Mouse (Mus musculus): ENCODE measurements around the gene Fam189a2. TPM values are rescaled to one million over a fixed set of nuclear protein-coding genes. Genes with fewer than 3 reads are reported as not detected.

Gene Fam189a2
- polyA plus RNA-seq, 1 experiment = 6.4 TPM

DNA sequence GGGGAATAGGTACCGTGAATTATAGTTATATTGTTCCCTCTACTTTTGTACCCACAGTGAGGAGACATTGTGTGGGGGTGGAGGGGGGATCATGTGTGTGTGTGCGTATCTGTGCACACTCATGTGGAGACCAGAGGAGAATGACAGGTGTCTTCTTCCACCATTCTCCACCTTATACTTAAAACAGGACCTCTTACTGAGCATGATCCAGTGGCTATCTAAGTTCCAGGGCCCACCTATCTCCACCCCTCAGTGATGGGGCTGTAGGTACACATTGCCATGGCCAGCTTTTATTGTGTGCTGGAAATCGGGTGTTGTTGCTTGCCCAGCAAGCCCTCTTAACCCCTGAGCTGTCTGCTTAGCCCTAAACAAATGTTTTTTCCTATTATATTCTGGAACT is 10.1 kb downstream of the Fam189a2 start:
- WGBS = 90% methylated on average over 3 of the region's 3 CpGs
- Histone ChIP-seq H3K36me3 (ENCODE audit: control insufficient read depth, insufficient read depth, low read length) (no peaks in the 10 kb centered on the region), H3K27ac (ENCODE audit: insufficient read depth, low read depth, low read length) (no peak overlapping the region), H3K4me1 (ENCODE audit: control insufficient read depth, insufficient read depth, insufficient read length, low read length) (peaks cover 18% of the 10 kb centered on the region), H3K4me3 (ENCODE audit: low read depth, low read length) (no peak overlapping the region), H3K27me3 (ENCODE audit: control insufficient read depth, insufficient read depth, low read length) (no peaks in the 10 kb centered on the region)
- no peak for TF ChIP-seq POLR2A (IDR thresholded peaks at IDR 0.05; ENCODE audit: low read depth, low read length)
- TF ChIP-seq CTCF (IDR thresholded peaks at IDR 0.05; ENCODE audit: extremely low read depth, insufficient read length, insufficient replicate concordance, low read depth, low read length) = no peak

DNA sequence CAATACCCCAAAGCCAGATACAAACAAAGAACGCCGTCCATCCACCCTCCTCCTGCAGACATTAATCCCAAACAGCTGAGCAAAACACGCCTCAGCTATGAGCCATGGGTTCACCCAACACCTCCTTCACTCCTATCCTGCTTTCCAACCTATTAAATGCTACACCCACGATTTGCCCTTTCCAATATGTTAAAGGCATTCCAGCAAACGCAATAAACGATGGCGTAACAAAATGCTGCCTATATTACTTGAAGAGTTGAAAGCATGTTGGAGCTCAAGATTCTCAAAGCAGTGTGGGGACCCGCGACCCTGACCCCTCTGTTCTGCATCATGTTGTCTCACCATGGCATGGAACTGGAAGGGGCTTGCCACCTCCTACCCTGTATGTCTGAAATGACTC is 11.2 kb downstream of the Fam189a2 start:
- Histone ChIP-seq H3K4me1 (ENCODE audit: control insufficient read depth, insufficient read depth, insufficient read length, low read length) (peaks cover 18% of the 10 kb centered on the region), H3K4me3 (ENCODE audit: low read depth, low read length) (no peak overlapping the region), H3K27me3 (ENCODE audit: control insufficient read depth, insufficient read depth, low read length) (no peaks in the 10 kb centered on the region), H3K36me3 (ENCODE audit: control insufficient read depth, insufficient read depth, low read length) (no peaks in the 10 kb centered on the region; the same call in 1 of the 2 replicates), H3K27ac (ENCODE audit: insufficient read depth, low read depth, low read length) (no peak overlapping the region)
- WGBS = 91% methylated on average over 9 of the region's 9 CpGs
- TF ChIP-seq CTCF (IDR thresholded peaks at IDR 0.05; ENCODE audit: extremely low read depth, insufficient read length, insufficient replicate concordance, low read depth, low read length) (no peak), POLR2A (IDR thresholded peaks at IDR 0.05; ENCODE audit: low read depth, low read length) (no peak)

DNA sequence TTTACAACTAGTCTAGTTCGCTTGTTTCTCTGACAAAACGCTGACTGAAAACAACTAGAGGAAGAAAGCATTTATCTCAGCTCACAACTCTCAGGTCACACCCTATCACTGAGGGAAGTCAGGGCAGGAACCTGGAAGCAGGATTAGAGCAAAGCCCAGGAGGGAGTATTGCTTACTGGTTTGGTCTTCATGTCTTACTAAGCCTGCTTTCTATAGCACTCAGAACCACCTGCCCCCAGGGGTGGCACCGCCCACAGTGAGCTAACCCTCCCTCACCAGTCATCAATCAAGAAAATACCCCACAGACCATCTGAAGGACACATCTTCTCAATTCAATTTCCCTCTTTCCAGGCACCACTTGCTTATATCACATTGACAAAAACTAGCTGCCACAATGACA is 12.4 kb downstream of the Fam189a2 start:
- peaks cover 18% of the 10 kb centered on the region for H3K4me1 ChIP-seq (ENCODE audit: control insufficient read depth, insufficient read depth, insufficient read length, low read length)
- no peaks in the 10 kb centered on the region for H3K27me3 ChIP-seq (ENCODE audit: control insufficient read depth, insufficient read depth, low read length)
- 49% methylated on average over 3 of the region's 3 CpGs for WGBS
- H3K4me3 ChIP-seq (ENCODE audit: low read depth, low read length) = no peak overlapping the region
- no peak overlapping the region for H3K27ac ChIP-seq (ENCODE audit: insufficient read depth, low read depth, low read length)
- no peaks in the 10 kb centered on the region; the same call in 1 of the 2 replicates for H3K36me3 ChIP-seq (ENCODE audit: control insufficient read depth, insufficient read depth, low read length)
- no peak for TF ChIP-seq CTCF (IDR thresholded peaks at IDR 0.05; ENCODE audit: extremely low read depth, insufficient read length, insufficient replicate concordance, low read depth, low read length)
- no peak for TF ChIP-seq POLR2A (IDR thresholded peaks at IDR 0.05; ENCODE audit: low read depth, low read length)

DNA sequence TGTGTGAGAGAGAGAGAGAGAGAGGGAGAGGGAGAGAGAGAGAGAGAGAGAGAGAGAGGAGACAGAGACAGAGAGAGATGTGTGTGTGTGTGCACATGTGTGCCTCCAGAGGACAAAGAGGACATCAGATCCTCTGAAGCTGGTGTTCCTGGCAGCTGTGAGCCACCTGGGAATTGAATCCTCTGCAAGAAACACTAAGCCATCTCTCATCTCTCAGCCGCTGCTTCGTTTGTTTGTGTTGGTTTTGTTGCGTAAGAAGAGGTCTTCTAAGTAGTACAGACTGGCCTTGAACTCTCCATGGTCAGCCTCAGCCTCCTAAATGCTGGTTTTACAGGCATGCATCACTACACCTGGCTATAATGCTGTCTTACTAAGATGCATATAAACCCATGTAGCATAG is 12.9 kb downstream of the Fam189a2 start:
- no peak overlapping the region for H3K4me3 ChIP-seq (ENCODE audit: low read depth, low read length)
- peak overlapping the region; percentile 20; the same call in 1 of the 2 replicates for H3K27ac ChIP-seq (ENCODE audit: insufficient read depth, low read depth, low read length)
- no peaks in the 10 kb centered on the region for H3K27me3 ChIP-seq (ENCODE audit: control insufficient read depth, insufficient read depth, low read length)
- peaks cover 15% of the 10 kb centered on the region for H3K4me1 ChIP-seq (ENCODE audit: control insufficient read depth, insufficient read depth, insufficient read length, low read length)
- no peaks in the 10 kb centered on the region; the same call in 1 of the 2 replicates for H3K36me3 ChIP-seq (ENCODE audit: control insufficient read depth, insufficient read depth, low read length)
- 32% methylated on average over 3 of the region's 3 CpGs for WGBS
- no peak for TF ChIP-seq POLR2A (IDR thresholded peaks at IDR 0.05; ENCODE audit: low read depth, low read length)

- no peak overlapping the region for H3K4me3 ChIP-seq (ENCODE audit: low read depth, low read length)
- peak overlapping the region; percentile 80 for H3K27ac ChIP-seq (ENCODE audit: insufficient read depth, low read depth, low read length)
- whole genome bisulfite sequencing = 6% methylated on average over 1 of the region's 1 CpGs
- H3K36me3 ChIP-seq (ENCODE audit: control insufficient read depth, insufficient read depth, low read length) = no peaks in the 10 kb centered on the region; the same call in 1 of the 2 replicates
- peaks cover 15% of the 10 kb centered on the region for H3K4me1 ChIP-seq (ENCODE audit: control insufficient read depth, insufficient read depth, insufficient read length, low read length)
- no peak for TF ChIP-seq POLR2A (IDR thresholded peaks at IDR 0.05; ENCODE audit: low read depth, low read length)
- no peak for TF ChIP-seq CTCF (IDR thresholded peaks at IDR 0.05; ENCODE audit: extremely low read depth, insufficient read length, insufficient replicate concordance, low read depth, low read length)
- H3K27me3 ChIP-seq (ENCODE audit: control insufficient read depth, insufficient read depth, low read length) = no peaks in the 10 kb centered on the region
These were observed 13.4 kb downstream of the Fam189a2 start for GRCm38 (mm10) chr19:24017427-24017826.

DNA sequence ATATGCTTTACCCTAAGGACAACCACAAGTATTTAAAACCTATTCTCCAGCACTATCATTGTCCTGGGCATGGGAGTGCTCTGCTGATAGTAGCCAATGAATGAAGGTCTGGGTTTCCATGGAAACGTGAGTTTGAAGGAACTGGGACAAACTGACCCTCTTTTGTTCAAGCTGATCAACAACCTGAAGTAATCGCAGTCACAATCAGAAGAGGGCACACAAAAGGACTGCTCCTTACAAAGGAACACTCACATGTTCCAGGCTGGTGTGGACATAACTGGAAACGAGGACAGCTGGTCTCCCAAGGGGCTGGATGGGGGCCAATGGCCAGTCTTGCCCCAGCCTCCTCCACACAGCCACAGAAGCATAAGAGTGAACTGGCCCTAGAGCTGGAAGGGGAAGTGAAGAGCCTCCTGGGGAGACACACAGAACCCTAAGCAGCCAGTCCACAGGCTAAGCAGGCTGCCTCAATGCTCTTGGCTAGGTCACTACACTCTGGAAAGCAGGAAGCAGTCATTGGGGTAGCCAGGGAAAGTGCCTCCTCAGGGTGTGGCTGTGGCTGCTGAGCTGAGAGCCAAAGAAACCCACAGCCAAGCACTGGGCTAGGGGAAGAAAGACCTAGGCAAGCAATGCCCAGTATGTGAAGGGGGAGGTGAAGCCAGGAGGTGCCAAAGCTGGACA is 14.0 kb downstream of the Fam189a2 start:
- WGBS = 47% methylated on average over 3 of the region's 3 CpGs
- H3K4me1 ChIP-seq (ENCODE audit: control insufficient read depth, insufficient read depth, insufficient read length, low read length) = peaks cover 15% of the 10 kb centered on the region
- no peak for TF ChIP-seq POLR2A (IDR thresholded peaks at IDR 0.05; ENCODE audit: low read depth, low read length)
- TF ChIP-seq CTCF (IDR thresholded peaks at IDR 0.05; ENCODE audit: extremely low read depth, insufficient read length, insufficient replicate concordance, low read depth, low read length) = no peak
- H3K36me3 ChIP-seq (ENCODE audit: control insufficient read depth, insufficient read depth, low read length) = no peaks in the 10 kb centered on the region; the same call in 1 of the 2 replicates
- H3K27ac ChIP-seq (ENCODE audit: insufficient read depth, low read depth, low read length) = peak overlapping the region; percentile 80
- no peak overlapping the region for H3K4me3 ChIP-seq (ENCODE audit: low read depth, low read length)
- H3K27me3 ChIP-seq (ENCODE audit: control insufficient read depth, insufficient read depth, low read length) = no peaks in the 10 kb centered on the region

DNA sequence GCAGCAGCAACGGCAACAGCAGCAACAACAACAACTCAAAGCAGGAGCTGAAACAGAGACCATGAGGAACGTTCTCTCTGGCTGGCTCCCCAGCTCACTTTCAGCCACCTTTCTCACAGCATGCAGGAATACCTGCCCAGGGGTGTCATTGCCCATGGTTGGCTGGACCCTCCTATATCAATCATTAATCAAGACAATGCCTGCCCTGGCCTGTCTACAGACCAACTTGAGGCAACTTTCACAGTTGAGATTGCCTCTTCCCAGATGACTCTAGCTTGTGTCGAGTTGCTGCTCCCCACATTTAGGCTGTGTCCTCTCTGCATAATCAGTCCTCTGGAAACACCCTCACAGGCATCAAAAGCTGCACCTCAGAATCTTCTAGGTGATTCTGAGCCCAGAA is 17.6 kb downstream of the Fam189a2 start:
- H3K27me3 ChIP-seq (ENCODE audit: control insufficient read depth, insufficient read depth, low read length) = no peaks in the 10 kb centered on the region
- no peak overlapping the region for H3K4me3 ChIP-seq (ENCODE audit: low read depth, low read length)
- peaks cover 13% of the 10 kb centered on the region for H3K4me1 ChIP-seq (ENCODE audit: control insufficient read depth, insufficient read depth, insufficient read length, low read length)
- TF ChIP-seq POLR2A (IDR thresholded peaks at IDR 0.05; ENCODE audit: low read depth, low read length) = no peak
- no peak for TF ChIP-seq CTCF (IDR thresholded peaks at IDR 0.05; ENCODE audit: extremely low read depth, insufficient read length, insufficient replicate concordance, low read depth, low read length)
- WGBS = 68% methylated on average over 3 of the region's 3 CpGs
- no peak overlapping the region for H3K27ac ChIP-seq (ENCODE audit: insufficient read depth, low read depth, low read length)
- no peaks in the 10 kb centered on the region; the same call in 1 of the 2 replicates for H3K36me3 ChIP-seq (ENCODE audit: control insufficient read depth, insufficient read depth, low read length)
